Mouse (Mus musculus) neural tube, embryonic 11.5 days (tissue): ENCODE results near the gene Naa35. TPM values are rescaled to one million over a fixed set of nuclear protein-coding genes. Genes with fewer than 3 reads are reported as not detected.

Experiments
- ATAC-seq: fragments of 200-750 bp; cut with Nextera tagmentation; 2 replicates; pipeline ENCODE4 v1.8.0; 2017; ENCODE audit warnings: moderate number of reproducible peaks, mild to moderate bottlenecking, moderate TSS enrichment, moderate library complexity; ENCODE audit not compliant: insufficient read depth, low FRiP score, low TSS enrichment
- DNase-seq: peaks from one replicate; pipeline ENCODE4 v3.0.0-alpha.2; 2015; ENCODE audit warnings: low spot score
- H3K27ac ChIP-seq: fragments of 300-500 bp; sonication (generic); 2 replicates; pipeline ENCODE4 v1.5.1; 2014; ENCODE audit warnings: low read depth, mild to moderate bottlenecking, low read length
- H3K27me3 ChIP-seq: fragments of 300-500 bp; sonication (generic); 2 replicates; pipeline ENCODE4 v1.6.1; 2014; ENCODE audit warnings: mild to moderate bottlenecking, low read length, mixed read lengths; ENCODE audit not compliant: control insufficient read depth, insufficient read depth
- H3K36me3 ChIP-seq: fragments of 300-500 bp; sonication (generic); 2 replicates; pipeline ENCODE4 v1.6.1; 2014; ENCODE audit warnings: mild to moderate bottlenecking, low read length, moderate library complexity, mixed read lengths; ENCODE audit not compliant: control insufficient read depth, insufficient read depth
- H3K4me1 ChIP-seq: fragments of 300-500 bp; sonication (generic); 2 replicates; pipeline ENCODE4 v1.6.1; 2014; ENCODE audit warnings: low read length, mixed read lengths; ENCODE audit not compliant: control insufficient read depth, insufficient read depth
- H3K4me2 ChIP-seq: fragments of 300-500 bp; sonication (generic); 2 replicates; pipeline ENCODE4 v1.6.1; 2014; ENCODE audit warnings: low read depth, mild to moderate bottlenecking, moderate library complexity
- H3K4me3 ChIP-seq: fragments of 300-500 bp; sonication (generic); 2 replicates; pipeline ENCODE4 v1.5.1; 2014; ENCODE audit warnings: low read depth, low read length
- H3K9ac ChIP-seq: fragments of 300-500 bp; sonication (generic); 2 replicates; pipeline ENCODE4 v1.6.1; 2014; ENCODE audit warnings: mild to moderate bottlenecking, low read length
- H3K9me3 ChIP-seq: fragments of 300-500 bp; sonication (generic); 2 replicates; pipeline ENCODE4 v1.6.1; 2016; ENCODE audit warnings: low read length; ENCODE audit not compliant: control insufficient read depth
- WGBS: fragments of 180-500 bp; shearing (Covaris S2); extraction: QIAGEN DNeasy Blood & Tissue Kit; methylation state at CpG from one replicate; pipeline ENCODE4 v1.1.7; 2014; 5-methylcytosine and 5-hydroxymethylcytosine counted together
- polyA plus RNA-seq: library from polyadenylated mRNA; unstranded; fragments of >200 nt; fragmentation: Nextera tagmentation; extraction: Ambion mirVana; gene quantifications from 2 replicates; pipeline ENCODE4 v1.2.1, GENCODE M21; 2014

The Naa35 gene
- polyA plus RNA-seq, 1 experiment from 2014 or later = 118 TPM

GRCm38 (mm10) chr13:59564505-59564904 is 20.6 kb upstream of the Naa35 start:
- no peak for DNase-seq
- ATAC-seq = no peak
- Histone ChIP-seq H3K9me3 (no peaks in the 10 kb centered on the region), H3K4me2 (no peak overlapping the region), H3K9ac (no peak overlapping the region), H3K36me3 (no peaks in the 10 kb centered on the region), H3K4me1 (no peaks in the 10 kb centered on the region), H3K4me3 (no peak overlapping the region), H3K27ac (no peak overlapping the region), H3K27me3 (no peaks in the 10 kb centered on the region)
- WGBS = 92% methylated on average over 4 of the region's 4 CpGs

- ATAC-seq (no peak), DNase-seq (no peak)
- no peaks in the 10 kb centered on the region for H3K9me3 ChIP-seq
- no peak overlapping the region for H3K27ac ChIP-seq
- no peaks in the 10 kb centered on the region for H3K36me3 ChIP-seq
- H3K9ac ChIP-seq = no peak overlapping the region
- 82% methylated on average over 10 of the region's 10 CpGs for WGBS
- no peaks in the 10 kb centered on the region for H3K27me3 ChIP-seq
- H3K4me2 ChIP-seq = no peak overlapping the region
- H3K4me3 ChIP-seq = no peak overlapping the region
- H3K4me1 ChIP-seq = no peaks in the 10 kb centered on the region
Measured at GRCm38 (mm10) chr13:59564923-59565322, 20.1 kb upstream of the Naa35 start.

GRCm38 (mm10) chr13:59565945-59566520 is 19.0 kb upstream of the Naa35 start:
- Histone ChIP-seq H3K4me3 (no peak overlapping the region), H3K27ac (no peak overlapping the region), H3K4me2 (no peak overlapping the region), H3K27me3 (no peaks in the 10 kb centered on the region), H3K9ac (no peak overlapping the region), H3K9me3 (no peaks in the 10 kb centered on the region), H3K4me1 (no peaks in the 10 kb centered on the region), H3K36me3 (no peaks in the 10 kb centered on the region)
- 75% methylated on average over 9 of the region's 9 CpGs for WGBS
- no peak for DNase-seq
- ATAC-seq = no peak

- Histone ChIP-seq H3K36me3 (no peaks in the 10 kb centered on the region), H3K9ac (no peak overlapping the region), H3K9me3 (no peaks in the 10 kb centered on the region), H3K27me3 (no peaks in the 10 kb centered on the region), H3K4me3 (no peak overlapping the region), H3K27ac (no peak overlapping the region), H3K4me2 (no peak overlapping the region), H3K4me1 (no peaks in the 10 kb centered on the region)
- 85% methylated on average over 6 of the region's 6 CpGs for WGBS
- ATAC-seq (no peak), DNase-seq (no peak)
Measured at GRCm38 (mm10) chr13:59571107-59571506, 14.0 kb upstream of the Naa35 start.

- H3K9me3 ChIP-seq = no peaks in the 10 kb centered on the region
- DNase-seq = no peak
- H3K4me3 ChIP-seq = no peak overlapping the region
- no peak for ATAC-seq
- H3K4me2 ChIP-seq = no peak overlapping the region
- no peak overlapping the region for H3K27ac ChIP-seq
- no peak overlapping the region for H3K9ac ChIP-seq
- no peaks in the 10 kb centered on the region for H3K36me3 ChIP-seq
- no peaks in the 10 kb centered on the region for H3K27me3 ChIP-seq
- WGBS = 91% methylated on average over 2 of the region's 2 CpGs
- no peaks in the 10 kb centered on the region for H3K4me1 ChIP-seq
Measured at GRCm38 (mm10) chr13:59572549-59572948, 12.5 kb upstream of the Naa35 start.

- Histone ChIP-seq H3K4me3 (no peak overlapping the region), H3K4me1 (no peaks in the 10 kb centered on the region), H3K36me3 (no peaks in the 10 kb centered on the region), H3K4me2 (no peak overlapping the region), H3K9me3 (no peaks in the 10 kb centered on the region), H3K27ac (no peak overlapping the region), H3K9ac (no peak overlapping the region), H3K27me3 (no peaks in the 10 kb centered on the region)
- ATAC-seq (no peak), DNase-seq (no peak)
- WGBS = 94% methylated on average over 4 of the region's 4 CpGs
Measured at GRCm38 (mm10) chr13:59580954-59581353, 4.1 kb upstream of the Naa35 start.

- Histone ChIP-seq H3K4me1 (peaks cover 11% of the 10 kb centered on the region), H3K9me3 (no peaks in the 10 kb centered on the region), H3K4me2 (peak overlapping the region; percentile 92), H3K27me3 (no peaks in the 10 kb centered on the region), H3K9ac (peak overlapping the region; percentile 62), H3K36me3 (peaks cover 4% of the 10 kb centered on the region; the same call in 1 of the 2 replicates), H3K4me3 (peak overlapping the region; percentile 95), H3K27ac (0 out of 2 replicates have a peak overlapping the region, but pooled peaks have one; percentile 35)
- peak; percentile 56 for ATAC-seq
- 4% methylated on average over 9 of the region's 9 CpGs for WGBS
- DNase-seq = peak; percentile 49
Measured at GRCm38 (mm10) chr13:59584481-59584880, 578 bp upstream of the Naa35 start.

GRCm38 (mm10) chr13:59585648-59586005 is 568 bp downstream of the Naa35 start:
- ATAC-seq (no peak; the same call in 1 of the 2 replicates), DNase-seq (no peak)
- peaks cover 11% of the 10 kb centered on the region for H3K4me1 ChIP-seq
- under 1% methylated on average over 28 of the region's 28 CpGs for WGBS
- no peaks in the 10 kb centered on the region for H3K27me3 ChIP-seq
- peak overlapping the region; percentile 82 for H3K4me2 ChIP-seq
- peak overlapping the region; percentile 91 for H3K9ac ChIP-seq
- H3K4me3 ChIP-seq = peak overlapping the region; percentile 95
- H3K9me3 ChIP-seq = no peaks in the 10 kb centered on the region
- H3K27ac ChIP-seq = 0 out of 2 replicates have a peak overlapping the region, but pooled peaks have one; percentile 27
- H3K36me3 ChIP-seq = peaks cover 4% of the 10 kb centered on the region; the same call in 1 of the 2 replicates

GRCm38 (mm10) chr13:59587201-59587600 is 2.1 kb downstream of the Naa35 start:
- H3K4me1 ChIP-seq = peaks cover 11% of the 10 kb centered on the region
- peaks cover 4% of the 10 kb centered on the region for H3K36me3 ChIP-seq
- no peak overlapping the region for H3K9ac ChIP-seq
- DNase-seq (no peak), ATAC-seq (no peak)
- 96% methylated on average over 2 of the region's 2 CpGs for WGBS
- H3K27me3 ChIP-seq = no peaks in the 10 kb centered on the region
- no peaks in the 10 kb centered on the region for H3K9me3 ChIP-seq
- H3K27ac ChIP-seq = no peak overlapping the region
- no peak overlapping the region for H3K4me2 ChIP-seq
- no peak overlapping the region for H3K4me3 ChIP-seq
